Mouse (Mus musculus) adipocyte (in vitro differentiated cells): ENCODE measurements around the gene Pdk4.

Source experiments
- DNase-seq: peaks from one replicate; pipeline ENCODE4 v3.0.0-alpha.2; 2016; ENCODE audit warnings: low spot score

The Pdk4 gene

DNA sequence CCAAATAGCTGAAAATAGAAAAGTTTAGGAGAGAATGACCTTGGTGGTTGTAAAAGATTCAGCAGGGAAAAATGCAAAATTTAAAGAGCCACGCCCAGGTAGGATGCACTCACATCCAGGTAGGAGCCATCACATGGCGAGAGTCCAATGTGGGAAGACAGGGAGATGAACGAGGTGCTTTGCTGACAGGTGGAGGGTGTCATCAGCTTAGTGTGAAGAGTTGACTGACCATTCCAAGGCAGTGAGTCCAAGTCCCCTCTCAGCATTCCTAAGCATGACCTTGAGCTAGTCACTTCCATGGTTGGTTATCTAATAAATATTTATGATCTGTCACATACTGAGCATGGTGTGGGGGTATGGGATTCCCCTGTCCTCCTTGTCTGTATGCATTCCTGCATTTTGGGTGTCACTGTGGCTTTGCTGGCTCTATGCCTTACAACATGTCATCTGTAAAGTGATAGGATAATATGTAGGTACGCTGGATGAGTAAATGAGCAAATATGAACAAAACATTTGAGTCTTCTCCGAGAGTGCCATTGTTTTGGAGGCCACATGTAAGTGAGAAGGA is 51.7 kb downstream of the Pdk4 start:
- DNase-seq, result peak; percentile 31

DNA sequence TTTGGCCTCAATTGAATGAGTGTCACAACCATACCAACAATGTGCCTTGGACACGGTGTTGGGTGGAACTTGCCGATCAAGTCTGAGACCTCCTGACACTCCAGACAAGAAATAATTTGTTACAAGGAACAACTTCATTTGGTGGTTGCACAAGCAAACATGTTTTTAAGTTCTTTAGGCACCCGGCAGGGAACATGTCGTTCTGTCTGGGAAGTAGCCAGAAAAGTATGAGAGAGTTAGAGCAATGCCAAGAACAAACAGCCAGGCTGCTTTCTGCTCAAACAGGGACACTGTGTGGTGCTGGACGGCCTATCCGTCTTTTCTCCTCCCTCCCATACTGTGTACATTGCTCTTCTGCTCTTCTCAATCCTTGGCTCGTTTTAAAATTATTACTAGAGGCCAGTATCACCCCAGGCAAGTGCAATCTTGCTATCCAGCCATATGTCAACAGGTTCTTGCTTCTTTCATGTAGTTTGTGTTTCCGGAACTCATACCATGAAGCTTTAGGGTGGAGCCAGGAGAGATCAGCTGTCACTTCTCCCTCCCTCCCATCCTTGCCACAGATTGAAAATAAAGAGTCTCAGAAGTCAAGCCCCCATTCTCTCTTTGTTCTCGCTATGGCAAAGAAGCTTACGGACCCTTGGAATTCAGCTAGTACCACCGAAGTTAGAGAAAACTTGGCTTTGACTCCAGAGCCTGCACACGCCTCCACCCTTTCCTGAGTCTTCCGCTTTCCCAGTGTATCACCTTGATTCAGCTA is 52.8 kb downstream of the Pdk4 start:
- peak; percentile 99 for DNase-seq

DNA sequence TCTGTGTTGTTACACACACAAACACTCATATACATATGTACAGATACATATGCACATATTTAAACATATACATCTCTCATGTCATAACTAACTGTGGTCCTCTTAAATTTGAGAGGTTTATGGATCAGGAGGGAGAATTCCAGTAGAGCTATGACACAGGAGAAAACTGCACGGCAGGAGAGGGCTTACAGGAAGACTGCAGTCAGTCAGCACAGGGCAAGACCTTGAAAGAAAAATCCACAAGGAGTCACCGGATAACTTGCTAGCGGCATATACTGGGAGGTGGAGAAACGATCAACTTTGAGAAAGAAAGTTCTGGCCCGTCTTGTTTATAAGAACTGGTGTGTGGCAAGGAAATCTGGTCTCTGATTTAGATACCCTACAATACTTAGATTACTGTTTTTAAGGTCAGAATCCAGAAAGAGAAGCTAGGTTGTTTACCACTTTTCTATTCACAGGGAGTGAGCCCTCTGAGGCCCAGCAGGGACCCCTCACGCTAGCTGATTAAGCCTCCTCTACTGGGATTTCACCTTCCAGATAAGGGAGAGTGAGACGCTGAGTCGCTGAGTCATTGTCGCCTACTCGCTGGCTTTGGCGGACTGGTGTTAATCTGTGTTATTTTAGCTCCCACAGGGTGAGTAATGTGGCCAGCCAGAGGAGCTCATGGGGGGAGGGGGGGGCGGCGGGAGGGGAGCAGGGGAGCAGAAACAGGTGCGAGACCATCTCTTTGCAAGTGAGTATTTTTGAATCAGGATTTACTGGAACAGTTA is 53.6 kb downstream of the Pdk4 start:
- DNase-seq, result peak; percentile 85

DNA sequence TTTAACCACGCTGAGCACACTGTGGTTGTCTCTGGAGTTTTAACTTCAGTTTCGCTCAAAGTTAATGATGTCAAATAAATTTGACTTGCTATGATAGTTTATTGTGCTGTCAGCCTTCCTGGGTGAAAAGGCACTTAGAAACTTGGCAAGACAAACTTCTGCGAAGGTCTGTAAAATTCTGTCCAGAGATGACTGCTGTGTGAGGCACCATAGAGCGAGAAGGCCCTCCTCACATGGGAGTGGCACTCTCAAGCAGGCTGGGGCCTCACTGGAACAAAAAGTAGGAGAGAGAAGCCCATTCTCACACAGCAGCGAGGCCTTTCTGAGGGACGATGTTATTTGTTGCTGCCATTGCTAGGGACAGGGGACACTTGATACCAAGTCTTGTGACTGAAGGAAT is 54.9 kb downstream of the Pdk4 start:
- peak; percentile 94 for DNase-seq

DNA sequence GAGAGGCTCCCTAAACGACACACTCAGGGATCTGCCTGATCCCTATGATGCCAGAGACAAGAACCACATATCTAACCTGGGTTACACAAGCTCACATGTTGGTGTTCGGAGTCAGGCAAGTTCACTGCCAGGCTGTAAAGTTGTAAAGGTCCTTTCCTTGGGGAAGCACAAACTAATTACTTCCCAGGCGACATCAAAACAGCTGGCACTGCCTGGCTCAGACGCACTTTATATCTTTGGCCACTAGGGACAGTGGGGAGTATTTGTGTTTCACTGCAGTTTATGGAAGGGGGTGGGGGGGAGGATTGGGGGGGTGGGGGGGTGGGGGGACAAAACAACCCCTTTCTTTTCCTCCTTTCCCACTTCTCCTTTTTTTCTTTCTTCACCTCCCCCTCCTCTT is 58.4 kb downstream of the Pdk4 start:
- DNase-seq, result peak; percentile 60

DNA sequence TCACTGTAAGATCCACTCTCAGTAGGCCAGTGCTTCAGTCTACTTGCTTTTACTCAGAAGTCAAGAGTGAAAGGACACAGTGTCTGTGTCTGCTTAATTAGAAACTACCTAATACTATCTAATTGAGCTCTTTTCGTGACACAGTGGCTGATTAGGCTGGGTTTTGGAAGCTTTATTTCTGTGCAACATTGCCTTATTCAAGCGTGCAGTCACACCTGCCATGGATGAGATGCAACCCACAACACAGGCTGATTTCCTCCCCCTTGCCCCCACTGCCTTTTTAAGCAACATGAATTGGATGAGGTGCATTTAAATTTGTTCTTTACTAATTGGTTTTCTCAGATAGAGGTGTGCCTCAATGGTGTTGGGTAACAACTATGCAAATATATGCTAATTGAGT is 62.2 kb downstream of the Pdk4 start:
- DNase-seq, result no peak
